Mouse (Mus musculus) myocyte (in vitro differentiated cells): ENCODE measurements around the gene Rabl2. TPM values are rescaled to one million over a fixed set of nuclear protein-coding genes. Genes with fewer than 3 reads are reported as not detected.

Experiments
- H3K27me3 ChIP-seq: one replicate; pipeline ENCODE4 v1.6.1; 2011; ENCODE audit not compliant: control insufficient read depth, insufficient read depth, insufficient read length
- H3K36me3 ChIP-seq: one replicate; pipeline ENCODE4 v1.6.1; 2011; ENCODE audit not compliant: control insufficient read depth, insufficient read depth
- H3K4me2 ChIP-seq: one replicate; pipeline ENCODE4 v1.6.1; 2011; ENCODE audit warnings: low read depth, control low read depth
- H3K4me3 ChIP-seq: one replicate; pipeline ENCODE4 v1.5.1; 2011; ENCODE audit warnings: mild to moderate bottlenecking, control low read depth, moderate library complexity
- H3K79me2 ChIP-seq: one replicate; pipeline ENCODE4 v1.6.1; 2011; ENCODE audit not compliant: control insufficient read depth, insufficient read depth
- H3ac ChIP-seq: one replicate; pipeline ENCODE4 v1.6.1; 2011; ENCODE audit not compliant: control insufficient read depth, insufficient read length
- CEBPB ChIP-seq: IDR thresholded peaks from 2 replicates; pipeline ENCODE4 v1.6.1; 2011; ENCODE audit warnings: mild to moderate bottlenecking, moderate library complexity; ENCODE audit not compliant: poor library complexity, insufficient read depth, severe bottlenecking
- E2F4 ChIP-seq: IDR thresholded peaks from one replicate; pipeline ENCODE4 v1.6.1; 2011; ENCODE audit warnings: mild to moderate bottlenecking, control low read depth, moderate library complexity; ENCODE audit not compliant: insufficient read depth
- MAX ChIP-seq: IDR thresholded peaks from one replicate; pipeline ENCODE4 v1.6.1; 2011; ENCODE audit warnings: low read depth, mild to moderate bottlenecking, control low read depth
- MYOD1 ChIP-seq, 3 experiments: IDR thresholded peaks; one replicate each; pipeline ENCODE4 v1.6.1; 2011; ENCODE audit warnings: control low read depth in 2 of 3, low read depth in 2 of 3, mild to moderate bottlenecking in 2 of 3, moderate library complexity in 1 of 3; ENCODE audit not compliant: insufficient read length in 2 of 3, control insufficient read depth in 1 of 3
- MYOG ChIP-seq, 3 experiments: IDR thresholded peaks; one replicate each; pipeline ENCODE4 v1.6.1; 2011; ENCODE audit warnings: control low read depth in 2 of 3, low read depth in 2 of 3, mild to moderate bottlenecking in 2 of 3; ENCODE audit not compliant: insufficient read length in 2 of 3, control insufficient read depth in 1 of 3, insufficient read depth in 1 of 3
- POLR2A ChIP-seq: IDR thresholded peaks from one replicate; pipeline ENCODE4 v1.6.1; 2011; ENCODE audit warnings: low read depth, mild to moderate bottlenecking, control low read depth, moderate library complexity; ENCODE audit not compliant: insufficient read length
- POLR2AphosphoS2 ChIP-seq: IDR thresholded peaks from one replicate; pipeline ENCODE4 v1.6.1; 2011; ENCODE audit warnings: low read depth, control low read depth; ENCODE audit not compliant: insufficient read length
- REST ChIP-seq: IDR thresholded peaks from one replicate; pipeline ENCODE4 v1.6.1; 2011; ENCODE audit warnings: mild to moderate bottlenecking, control low read depth, moderate library complexity; ENCODE audit not compliant: insufficient read depth, insufficient read length
- SRF ChIP-seq: IDR thresholded peaks from one replicate; pipeline ENCODE4 v1.6.1; 2011; ENCODE audit warnings: low read depth; ENCODE audit not compliant: control insufficient read depth, insufficient read length
- TCF12 ChIP-seq: IDR thresholded peaks from one replicate; pipeline ENCODE4 v1.6.1; 2011; ENCODE audit warnings: mild to moderate bottlenecking, control low read depth; ENCODE audit not compliant: poor library complexity, insufficient read depth, severe bottlenecking
- TCF3 ChIP-seq: IDR thresholded peaks from one replicate; pipeline ENCODE4 v1.6.1; 2011; ENCODE audit warnings: low read depth, control low read depth; ENCODE audit not compliant: insufficient read length
- USF1 ChIP-seq: IDR thresholded peaks from one replicate; pipeline ENCODE4 v1.6.1; 2011; ENCODE audit warnings: low read depth, mild to moderate bottlenecking, control low read depth, moderate library complexity
- polyA plus RNA-seq: library from polyadenylated mRNA; unstranded; fragments of >200 nt; fragmentation: generic; extraction: Trizol; gene quantifications from one replicate; pipeline ENCODE4 v1.2.1, GENCODE M21; 2012; ENCODE audit warnings: missing spikeins

The Rabl2 gene
- polyA plus RNA-seq, 1 experiment = 13.9 TPM

- Histone ChIP-seq H3K79me2 (no peaks in the 10 kb centered on the region), H3K4me3 (no peak overlapping the region), H3ac (no peak overlapping the region), H3K4me2 (no peak overlapping the region), H3K36me3 (no peaks in the 10 kb centered on the region), H3K27me3 (peaks cover 33% of the 10 kb centered on the region)
- TF ChIP-seq TCF3 (no peak), REST (no peak), E2F4 (no peak), SRF (no peak), USF1 (no peak), POLR2A (no peak), MAX (no peak), MYOD1 (IDR thresholded peaks at IDR 0.05; ENCODE audit: control insufficient read depth in 1 of 3, insufficient read length in 2 of 3, low read depth in 2 of 3) (no peak), MYOG (IDR thresholded peaks at IDR 0.05; ENCODE audit: control insufficient read depth in 1 of 3, insufficient read depth in 1 of 3, insufficient read length in 2 of 3, low read depth in 2 of 3) (no peak), TCF12 (no peak), POLR2AphosphoS2 (no peak), CEBPB (no peak)
Observed at GRCm38 (mm10) chr15:89544171-89544570, 47.6 kb downstream of the Rabl2 start.

- TF ChIP-seq POLR2A (no peak), MAX (no peak), SRF (no peak), REST (no peak)
- H3ac ChIP-seq = no peak overlapping the region
- H3K4me2 ChIP-seq = no peak overlapping the region
- no peaks in the 10 kb centered on the region for H3K36me3 ChIP-seq
- H3K79me2 ChIP-seq = no peaks in the 10 kb centered on the region
- H3K27me3 ChIP-seq = peaks cover 25% of the 10 kb centered on the region
- no peak overlapping the region for H3K4me3 ChIP-seq
Observed at GRCm38 (mm10) chr15:89533843-89534207, 57.9 kb downstream of the Rabl2 start.

GRCm38 (mm10) chr15:89532924-89533842 lies 58.5 kb downstream of the Rabl2 start:
- no peak for TF ChIP-seq CEBPB
- no peak for TF ChIP-seq POLR2AphosphoS2
- no peak for TF ChIP-seq MAX
- TF ChIP-seq USF1 = no peak
- TF ChIP-seq TCF3 = no peak
- TF ChIP-seq SRF = no peak
- TF ChIP-seq MYOD1 (IDR thresholded peaks at IDR 0.05; ENCODE audit: control insufficient read depth in 1 of 3, insufficient read length in 2 of 3, low read depth in 2 of 3) = no peak
- no peak for TF ChIP-seq REST
- Histone ChIP-seq H3K36me3 (no peaks in the 10 kb centered on the region), H3ac (no peak overlapping the region), H3K27me3 (peaks cover 25% of the 10 kb centered on the region), H3K4me2 (no peak overlapping the region), H3K79me2 (no peaks in the 10 kb centered on the region), H3K4me3 (no peak overlapping the region)

Other genes with a start within 250 kb of the Rabl2 start
- gene Lmf2, start 236.3 kb downstream of the Rabl2 start, polyA plus RNA-seq = 96.5 TPM
- gene Ncaph2, start 236.2 kb downstream of the Rabl2 start, polyA plus RNA-seq = 182 TPM
- gene Sco2, start 218.1 kb downstream of the Rabl2 start, polyA plus RNA-seq = 28.0 TPM
- gene Tymp, start 214.9 kb downstream of the Rabl2 start, polyA plus RNA-seq = 4.1 TPM
- gene Odf3b, start 212.6 kb downstream of the Rabl2 start, polyA plus RNA-seq = not detected
- gene Klhdc7b, start 207.0 kb downstream of the Rabl2 start, polyA plus RNA-seq = not detected
- not detected for gene Syce3, start 181.4 kb downstream of the Rabl2 start, polyA plus RNA-seq
- 5.9 TPM for gene Cpt1b, start 166.1 kb downstream of the Rabl2 start, polyA plus RNA-seq
- 0.80 TPM for gene C730034F03Rik, start 162.3 kb downstream of the Rabl2 start, polyA plus RNA-seq
- gene Gm44502, start 162.2 kb downstream of the Rabl2 start, polyA plus RNA-seq = 0.11 TPM
- gene Chkb, start 162.0 kb downstream of the Rabl2 start, polyA plus RNA-seq = 35.6 TPM
- 0.01 TPM for gene Mapk8ip2, start 138.0 kb downstream of the Rabl2 start, polyA plus RNA-seq
- 33.2 TPM for gene Arsa, start 114.5 kb downstream of the Rabl2 start, polyA plus RNA-seq
- 1.4 TPM for gene Shank3, start 92.3 kb downstream of the Rabl2 start, polyA plus RNA-seq
- not detected for gene Acr, start 23.6 kb downstream of the Rabl2 start, polyA plus RNA-seq
- gene Syt10, start 249.9 kb upstream of the Rabl2 start, polyA plus RNA-seq = not detected